Mouse (Mus musculus): ENCODE results near the gene Hoxd12. TPM values are rescaled to one million over a fixed set of nuclear protein-coding genes. Genes with fewer than 3 reads are reported as not detected.
A peak's percentile ranks its signal among the peaks of the same experiment; 100 is the strongest.

Gene Hoxd12
- polyA plus RNA-seq, 1 experiment from 2014 or later, result not detected

DNA sequence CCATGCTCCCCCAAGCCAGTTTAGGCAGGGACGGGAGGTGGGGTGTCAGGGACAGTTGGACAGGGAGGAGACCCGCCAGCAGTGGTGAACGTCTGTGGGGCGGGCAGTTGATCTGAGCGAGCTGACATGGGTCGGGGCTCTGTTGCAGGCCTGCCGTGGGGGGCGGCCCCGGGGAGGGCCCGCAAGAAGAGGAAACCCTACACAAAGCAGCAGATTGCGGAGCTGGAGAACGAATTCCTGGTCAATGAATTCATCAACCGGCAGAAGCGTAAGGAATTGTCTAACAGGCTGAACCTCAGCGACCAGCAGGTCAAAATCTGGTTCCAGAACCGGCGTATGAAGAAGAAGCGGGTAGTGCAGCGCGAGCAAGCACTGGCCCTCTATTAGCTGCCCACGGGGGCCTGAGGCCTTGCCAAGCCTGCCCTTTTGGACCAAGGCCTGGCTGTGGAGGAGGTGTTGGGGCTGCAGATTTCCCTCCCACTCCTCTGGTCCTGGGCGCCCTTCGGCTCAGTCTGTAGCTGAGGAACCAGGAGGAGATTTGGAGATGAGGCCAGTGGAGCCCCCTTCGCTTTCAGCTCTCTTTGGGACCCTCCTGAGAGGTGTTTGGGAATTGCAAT, 961 bp downstream of the Hoxd12 start:
- TF ChIP-seq CTCF (IDR thresholded peaks at IDR 0.05; ENCODE audit: low read depth) (no peak), EP300 (IDR thresholded peaks at IDR 0.05; ENCODE audit: low read depth) (no peak)
- ATAC-seq, result no peak
- H3K4me2 ChIP-seq (ENCODE audit: low read depth, low read length), result no peak overlapping the region
- H3K36me3 ChIP-seq (replicated peaks; ENCODE audit: insufficient read depth, low read length), result no peaks in the 10 kb centered on the region
- H3K4me3 ChIP-seq (ENCODE audit: low read depth, low read length), result no peak overlapping the region
- H3K9ac ChIP-seq (replicated peaks), result no peak overlapping the region
- no peaks in the 10 kb centered on the region for H3K4me1 ChIP-seq (ENCODE audit: insufficient read depth)
- H3K27me3 ChIP-seq (ENCODE audit: insufficient read depth, low read length), result peaks cover 100% of the 10 kb centered on the region
- DNase-seq, result no peak
- no peak overlapping the region for H3K27ac ChIP-seq (ENCODE audit: low read depth)
- WGBS (ENCODE audit: insufficient replicate concordance), result 9% methylated on average over 24 of the region's 24 CpGs
- no peaks in the 10 kb centered on the region for H3K9me3 ChIP-seq (ENCODE audit: low read length)

DNA sequence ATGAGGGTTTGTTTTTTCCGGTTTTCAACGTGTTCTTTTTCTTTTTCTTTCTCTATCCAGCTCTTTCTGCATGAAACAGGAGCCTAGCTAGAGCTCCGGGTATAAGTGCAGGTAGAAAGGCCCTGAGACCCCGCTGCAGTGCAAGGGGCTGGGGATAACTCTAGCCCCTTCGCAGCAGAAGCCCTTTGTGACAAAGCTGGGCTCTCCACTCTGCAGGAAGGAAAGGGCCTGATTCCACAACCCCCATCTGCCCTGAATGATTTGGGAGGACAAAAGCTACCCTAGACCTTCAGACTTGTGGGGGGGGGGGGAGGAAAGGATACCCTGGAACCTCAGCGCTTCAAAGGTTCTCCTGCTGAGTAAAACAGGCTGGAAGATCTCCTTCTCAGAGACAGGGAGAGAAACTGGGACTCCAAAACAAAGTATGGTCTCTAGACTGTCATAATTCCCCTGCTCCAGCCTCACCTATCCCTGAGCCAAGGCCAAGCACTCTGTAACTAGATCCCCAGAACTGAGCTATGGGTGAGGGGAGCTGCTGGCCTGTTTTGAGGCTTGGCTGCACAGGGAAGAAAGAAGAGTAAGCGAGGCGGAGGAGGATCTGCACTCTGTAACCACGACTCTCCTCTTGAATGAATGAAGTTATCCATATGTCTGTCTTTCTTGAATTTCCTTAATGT, 1.7 kb downstream of the Hoxd12 start:
- peaks cover 100% of the 10 kb centered on the region for H3K27me3 ChIP-seq (ENCODE audit: insufficient read depth, low read length)
- H3K27ac ChIP-seq (ENCODE audit: low read depth), result no peak overlapping the region
- H3K9me3 ChIP-seq (ENCODE audit: low read length), result no peaks in the 10 kb centered on the region
- no peak overlapping the region for H3K4me3 ChIP-seq (ENCODE audit: low read depth, low read length)
- H3K4me2 ChIP-seq (ENCODE audit: low read depth, low read length), result no peak overlapping the region
- TF ChIP-seq CTCF (IDR thresholded peaks at IDR 0.05; ENCODE audit: low read depth), result no peak
- no peak for TF ChIP-seq EP300 (IDR thresholded peaks at IDR 0.05; ENCODE audit: low read depth)
- WGBS (ENCODE audit: insufficient replicate concordance), result 6% methylated on average over 9 of the region's 9 CpGs
- no peaks in the 10 kb centered on the region for H3K36me3 ChIP-seq (replicated peaks; ENCODE audit: insufficient read depth, low read length)
- no peak overlapping the region for H3K9ac ChIP-seq (replicated peaks)
- no peaks in the 10 kb centered on the region for H3K4me1 ChIP-seq (ENCODE audit: insufficient read depth)
- DNase-seq (no peak), ATAC-seq (no peak)

DNA sequence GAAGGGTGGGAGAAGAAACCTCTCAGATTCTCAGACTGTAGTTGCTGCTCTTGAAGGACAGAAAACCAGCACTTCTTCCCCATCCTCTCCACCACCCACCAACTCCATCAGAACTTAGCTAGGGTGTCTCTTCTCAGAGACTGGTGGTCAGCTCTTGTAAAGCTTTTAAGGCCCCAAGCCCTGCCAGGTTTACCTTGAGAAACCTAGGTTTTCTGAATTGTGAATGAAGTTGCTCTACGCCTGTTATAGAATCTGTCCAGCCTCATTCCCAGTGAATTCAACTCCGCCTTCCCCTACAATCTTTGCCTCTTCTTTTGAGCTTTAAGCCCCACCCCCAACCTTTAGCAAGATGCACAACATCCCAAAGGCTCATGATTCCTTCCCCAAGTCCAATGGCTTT, 2.3 kb downstream of the Hoxd12 start:
- H3K36me3 ChIP-seq (replicated peaks; ENCODE audit: insufficient read depth, low read length), result no peaks in the 10 kb centered on the region
- DNase-seq, result no peak

DNA sequence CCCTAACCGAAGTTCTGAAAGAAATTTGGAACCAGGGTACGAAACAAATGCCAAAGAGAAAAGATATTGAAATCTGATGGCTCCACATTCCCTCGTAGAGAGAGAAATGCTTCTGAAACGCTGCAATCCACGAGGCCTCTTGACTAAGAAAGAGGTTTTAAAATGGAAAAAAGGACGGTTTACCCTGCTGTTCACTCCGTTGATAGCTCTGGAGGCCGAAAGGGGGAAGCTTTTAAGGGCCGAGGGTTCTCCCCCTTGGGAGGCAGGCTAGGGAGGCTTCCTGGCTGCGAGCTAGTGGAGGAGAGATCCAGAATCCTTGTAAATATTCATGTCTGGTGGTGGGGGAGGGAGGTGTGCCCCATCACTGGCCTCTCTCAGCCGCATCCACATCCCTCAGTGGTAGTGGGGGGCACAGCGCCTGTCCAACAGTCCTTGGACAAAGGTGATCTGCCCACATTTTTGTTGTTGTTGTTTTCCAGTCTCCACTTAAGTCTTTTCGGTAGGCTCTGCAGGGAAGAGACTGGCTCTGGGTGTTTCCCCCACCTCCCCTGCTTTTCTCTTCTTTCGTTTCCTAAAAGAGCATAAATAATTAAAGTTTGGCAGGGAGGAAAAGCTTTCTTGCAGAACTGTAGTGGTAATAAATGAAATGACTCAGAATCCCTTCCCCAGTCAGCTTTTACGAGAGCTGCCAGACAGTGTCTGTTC, 4.2 kb downstream of the Hoxd12 start, which contains the start of gene Hoxd11:
Hoxd11 (plus strand) TSS at position 667 of the 705 bp plus-strand sequence.
- Histone ChIP-seq H3K27ac (ENCODE audit: low read depth) (no peak within 1 kb of the TSS), H3K9me3 (ENCODE audit: low read length) (no peaks in the 10 kb centered on the region), H3K27me3 (ENCODE audit: insufficient read depth, low read length) (peaks cover 100% of the 10 kb centered on the region), H3K4me3 (ENCODE audit: low read depth, low read length) (no peak within 1 kb of the TSS), H3K9ac (replicated peaks) (no peak within 1 kb of the TSS), H3K4me2 (ENCODE audit: low read depth, low read length) (no peak within 1 kb of the TSS), H3K36me3 (replicated peaks; ENCODE audit: insufficient read depth, low read length) (no peaks in the 10 kb centered on the region), H3K4me1 (ENCODE audit: insufficient read depth) (peaks cover 3% of the 10 kb centered on the region; the same call in 1 of the 2 replicates)
- ATAC-seq (no peak), DNase-seq (peak; percentile 8)
- 2% methylated on average over 15 of the region's 15 CpGs for WGBS (ENCODE audit: insufficient replicate concordance)
- TF ChIP-seq CTCF (IDR thresholded peaks at IDR 0.05; ENCODE audit: low read depth) (no peak), EP300 (IDR thresholded peaks at IDR 0.05; ENCODE audit: low read depth) (no peak)

More for the DNA sequence above, 2.3 kb downstream of the Hoxd12 start:
- no peaks in the 10 kb centered on the region for H3K9me3 ChIP-seq (ENCODE audit: low read length)
- peaks cover 3% of the 10 kb centered on the region; the same call in 1 of the 2 replicates for H3K4me1 ChIP-seq (ENCODE audit: insufficient read depth)
- TF ChIP-seq CTCF (IDR thresholded peaks at IDR 0.05; ENCODE audit: low read depth) (no peak), EP300 (IDR thresholded peaks at IDR 0.05; ENCODE audit: low read depth) (no peak)
- no peak overlapping the region for H3K4me3 ChIP-seq (ENCODE audit: low read depth, low read length)
- H3K9ac ChIP-seq (replicated peaks), result no peak overlapping the region
- H3K27me3 ChIP-seq (ENCODE audit: insufficient read depth, low read length), result peaks cover 100% of the 10 kb centered on the region
- H3K4me2 ChIP-seq (ENCODE audit: low read depth, low read length), result no peak overlapping the region
- no peak for ATAC-seq
- no peak overlapping the region for H3K27ac ChIP-seq (ENCODE audit: low read depth)
- 13% methylated on average over 2 of the region's 2 CpGs for WGBS (ENCODE audit: insufficient replicate concordance)

DNA sequence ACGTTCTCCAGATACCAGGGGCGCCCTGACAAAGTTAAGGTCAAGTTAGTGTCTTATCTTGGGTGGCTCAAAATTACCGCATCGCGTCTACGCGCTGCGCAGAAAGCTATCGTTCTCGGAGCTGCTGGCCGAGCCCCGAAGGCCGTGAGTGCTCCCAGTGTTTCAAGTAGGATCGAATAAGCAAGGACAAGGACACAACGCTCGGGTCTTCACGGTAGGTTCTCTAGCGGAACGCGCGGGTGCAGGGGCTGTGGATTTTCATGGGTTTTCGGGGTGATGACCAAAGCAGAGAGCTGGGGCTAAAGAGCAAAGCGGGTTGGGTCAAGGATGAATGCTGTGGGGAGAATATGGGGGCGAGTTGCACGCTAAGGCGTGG, 4.8 kb downstream of the Hoxd12 start:
- H3K4me2 ChIP-seq (ENCODE audit: low read depth, low read length), result no peak overlapping the region
- no peaks in the 10 kb centered on the region for H3K36me3 ChIP-seq (replicated peaks; ENCODE audit: insufficient read depth, low read length)
- DNase-seq (no peak), ATAC-seq (no peak)
- 1% methylated on average over 26 of the region's 26 CpGs for WGBS (ENCODE audit: insufficient replicate concordance)
- H3K27ac ChIP-seq (ENCODE audit: low read depth), result no peak overlapping the region
- H3K4me1 ChIP-seq (ENCODE audit: insufficient read depth), result peaks cover 3% of the 10 kb centered on the region; the same call in 1 of the 2 replicates
- H3K4me3 ChIP-seq (ENCODE audit: low read depth, low read length), result no peak overlapping the region
- no peak overlapping the region for H3K9ac ChIP-seq (replicated peaks)
- TF ChIP-seq EP300 (IDR thresholded peaks at IDR 0.05; ENCODE audit: low read depth), result no peak
- no peak for TF ChIP-seq CTCF (IDR thresholded peaks at IDR 0.05; ENCODE audit: low read depth)
- no peaks in the 10 kb centered on the region for H3K9me3 ChIP-seq (ENCODE audit: low read length)
- H3K27me3 ChIP-seq (ENCODE audit: insufficient read depth, low read length), result peaks cover 100% of the 10 kb centered on the region

DNA sequence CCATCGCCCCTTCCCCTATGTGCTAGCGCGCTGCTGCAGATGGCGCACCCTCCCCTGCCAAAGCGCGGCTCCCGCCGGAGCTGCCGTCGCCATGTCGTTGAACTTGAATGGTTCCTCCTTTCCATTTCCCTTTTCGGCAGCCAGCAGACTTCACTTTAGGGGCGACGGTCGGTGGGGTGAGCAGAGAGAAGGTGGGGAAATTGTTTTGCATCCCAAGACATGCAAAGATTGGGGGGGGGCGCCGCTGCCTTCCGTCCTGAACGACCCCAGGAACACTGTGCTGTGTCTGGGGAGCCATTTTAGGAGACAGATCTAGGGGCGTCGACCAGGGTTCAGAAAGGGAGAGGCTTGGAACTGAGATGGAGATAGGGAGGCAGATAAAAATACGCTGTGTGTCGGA, 5.2 kb downstream of the Hoxd12 start:
- ATAC-seq, result no peak
- no peak for TF ChIP-seq EP300 (IDR thresholded peaks at IDR 0.05; ENCODE audit: low read depth)
- no peak for TF ChIP-seq CTCF (IDR thresholded peaks at IDR 0.05; ENCODE audit: low read depth)
- Histone ChIP-seq H3K4me2 (ENCODE audit: low read depth, low read length) (no peak overlapping the region), H3K27me3 (ENCODE audit: insufficient read depth, low read length) (peaks cover 100% of the 10 kb centered on the region), H3K36me3 (replicated peaks; ENCODE audit: insufficient read depth, low read length) (no peaks in the 10 kb centered on the region), H3K27ac (ENCODE audit: low read depth) (no peak overlapping the region), H3K9ac (replicated peaks) (no peak overlapping the region), H3K4me1 (ENCODE audit: insufficient read depth) (peaks cover 3% of the 10 kb centered on the region; the same call in 1 of the 2 replicates), H3K4me3 (ENCODE audit: low read depth, low read length) (no peak overlapping the region), H3K9me3 (ENCODE audit: low read length) (no peaks in the 10 kb centered on the region)
- peak; percentile 13 for DNase-seq
- 1% methylated on average over 23 of the region's 23 CpGs for WGBS (ENCODE audit: insufficient replicate concordance)
